Mouse (Mus musculus): Measurements from ENCODE around the gene Tm4sf5.

DNA sequence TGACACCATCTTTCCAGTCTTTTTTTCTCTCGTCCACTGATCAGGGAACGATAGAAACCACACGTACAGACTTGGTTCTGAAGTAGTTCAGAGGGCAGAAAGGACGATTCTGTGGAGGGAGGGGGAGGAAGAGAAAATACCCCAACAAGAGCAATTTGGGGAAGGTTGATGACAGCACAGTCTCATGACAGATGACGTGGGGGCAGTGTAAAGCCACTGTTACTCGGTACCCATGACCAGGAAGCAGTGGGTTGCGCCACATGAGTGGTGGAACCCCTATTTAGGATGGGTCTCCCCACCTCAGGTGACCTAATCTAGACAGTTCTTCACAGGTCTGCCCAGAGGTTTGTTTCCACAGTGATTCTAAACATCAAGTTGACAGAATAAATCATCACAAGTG, 23.6 kb downstream of the Tm4sf5 start:
- TF ChIP-seq CTCF (IDR thresholded peaks at IDR 0.05; ENCODE audit: borderline replicate concordance, control insufficient read depth, extremely low read depth, insufficient read depth, low read length, poor library complexity) (no peak), POLR2A (IDR thresholded peaks at IDR 0.05; ENCODE audit: control insufficient read depth, extremely low read depth, insufficient read depth, low read length, poor library complexity) (no peak)

Measured in thymus, adult 2 months (tissue).